Mouse (Mus musculus): ENCODE results near the gene Slc26a5.

DNA sequence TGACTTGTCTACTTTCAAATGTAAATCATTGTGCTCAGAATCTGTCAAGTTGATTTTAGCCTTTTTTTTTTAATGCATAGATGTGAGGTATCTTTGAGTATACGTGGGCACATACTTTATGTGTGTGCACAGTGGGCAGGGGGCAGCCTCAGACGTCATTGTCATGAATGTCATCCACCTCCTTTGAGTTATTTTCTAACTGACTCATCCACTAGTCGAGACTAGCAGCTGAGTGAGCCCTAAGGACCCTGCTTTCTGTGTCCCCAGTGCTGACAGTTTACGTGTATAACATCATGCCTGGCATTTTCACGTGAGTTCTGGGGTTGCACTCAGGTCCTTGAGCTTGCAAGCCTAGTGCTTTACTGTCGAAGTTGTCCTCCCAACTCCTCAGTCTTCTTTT is 35.5 kb upstream of the Slc26a5 start:
- TF ChIP-seq POLR2A (IDR thresholded peaks at IDR 0.05; ENCODE audit: borderline replicate concordance, extremely low read depth, insufficient read depth, insufficient read length, poor library complexity, severe bottlenecking): no peak
- TF ChIP-seq CTCF (IDR thresholded peaks at IDR 0.05; ENCODE audit: borderline replicate concordance, extremely low read depth, insufficient read depth, insufficient read length): no peak

Data from brain, embryonic 14.5 days (tissue).